Mouse (Mus musculus) forebrain, embryonic 16.5 days (tissue): ENCODE results near the gene Gm12355. TPM values are rescaled to one million over a fixed set of nuclear protein-coding genes. Genes with fewer than 3 reads are reported as not detected.
"Not testable (repeated sequence)": the region's sequence is repeated elsewhere in the genome, so short reads cannot be mapped to it uniquely, and the experiment has no call there.

ENCODE experiments used
- ATAC-seq: fragments of 200-750 bp; cut with Nextera tagmentation; 2 replicates; pipeline ENCODE4 v1.8.0; 2017; ENCODE audit warnings: mild to moderate bottlenecking, moderate library complexity
- H3K27ac ChIP-seq: fragments of 300-500 bp; sonication (generic); 2 replicates; pipeline ENCODE4 v1.5.1; 2014; ENCODE audit warnings: low read length, control low read depth
- H3K27me3 ChIP-seq: fragments of 300-500 bp; sonication (generic); replicated peaks from 2 replicates; pipeline ENCODE4 v1.6.1; 2014; ENCODE audit warnings: low read length; ENCODE audit not compliant: control insufficient read depth, insufficient read depth
- H3K36me3 ChIP-seq: fragments of 300-500 bp; sonication (generic); 2 replicates; pipeline ENCODE4 v1.6.1; 2014; ENCODE audit not compliant: control insufficient read depth, insufficient read depth
- H3K4me1 ChIP-seq: fragments of 300-500 bp; sonication (generic); replicated peaks from 2 replicates; pipeline ENCODE4 v1.6.1; 2014; ENCODE audit warnings: low read length; ENCODE audit not compliant: control insufficient read depth, insufficient read depth
- H3K4me2 ChIP-seq: fragments of 300-500 bp; sonication (generic); 2 replicates; pipeline ENCODE4 v1.6.1; 2014; ENCODE audit warnings: mild to moderate bottlenecking, low read length, control low read depth
- H3K4me3 ChIP-seq: fragments of 300-500 bp; sonication (generic); replicated peaks from 2 replicates; pipeline ENCODE4 v1.5.1; 2014; ENCODE audit warnings: mild to moderate bottlenecking, low read length, control low read depth
- H3K9ac ChIP-seq: fragments of 300-500 bp; sonication (generic); replicated peaks from 2 replicates; pipeline ENCODE4 v1.6.1; 2014; ENCODE audit warnings: low read depth, low read length, control low read depth
- H3K9me3 ChIP-seq: fragments of 300-500 bp; sonication (generic); 2 replicates; pipeline ENCODE4 v1.6.1; 2016; ENCODE audit warnings: low read length; ENCODE audit not compliant: control insufficient read depth
- WGBS: fragments of 180-500 bp; shearing (Covaris S2); extraction: QIAGEN DNeasy Blood & Tissue Kit; methylation state at CpG from one replicate; pipeline ENCODE4 v1.1.7; 2014; 5-methylcytosine and 5-hydroxymethylcytosine counted together
- polyA plus RNA-seq: library from polyadenylated mRNA; unstranded; fragments of >200 nt; fragmentation: Nextera tagmentation; extraction: Ambion mirVana; gene quantifications from 2 replicates; pipeline ENCODE4 v1.2.1, GENCODE M21; 2015

The Gm12355 gene
- polyA plus RNA-seq, 1 experiment from 2014 or later: 1.0 TPM

DNA sequence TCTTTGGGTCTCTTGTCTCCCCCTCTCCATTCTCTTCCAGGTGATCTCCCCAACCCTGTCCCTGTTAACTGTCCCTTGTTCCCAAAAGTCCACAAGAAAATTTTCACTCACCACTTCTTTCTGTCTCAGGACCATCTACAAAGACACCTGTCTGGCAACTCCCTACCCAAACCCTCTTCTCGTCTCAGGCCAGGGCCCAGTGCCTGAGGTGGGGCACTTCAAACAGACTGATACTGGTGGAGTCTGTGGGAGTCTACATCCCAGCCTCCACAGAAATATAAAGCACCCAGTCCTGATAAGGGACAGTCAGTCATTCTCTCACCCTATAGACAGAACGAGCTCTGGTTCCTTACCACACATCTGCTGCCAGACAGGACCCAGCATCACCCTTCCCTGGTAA lies 21.0 kb upstream of the Gm12355 start, which contains the start of gene Gsdma2:
TSS of gene Gsdma2 (plus strand) at position 301 of the 400 bp plus-strand sequence.
- H3K27ac ChIP-seq: no peak within 1 kb of the TSS
- H3K4me1 ChIP-seq: no peaks in the 10 kb centered on the region
- H3K36me3 ChIP-seq: no peaks in the 10 kb centered on the region
- no peaks in the 10 kb centered on the region for H3K27me3 ChIP-seq
- no peak for ATAC-seq
- H3K4me2 ChIP-seq: no peak within 1 kb of the TSS
- 66% methylated on average over 2 of the region's 2 CpGs for WGBS
- H3K4me3 ChIP-seq: no peak within 1 kb of the TSS
- H3K9me3 ChIP-seq: no peaks in the 10 kb centered on the region
- no peak within 1 kb of the TSS for H3K9ac ChIP-seq

DNA sequence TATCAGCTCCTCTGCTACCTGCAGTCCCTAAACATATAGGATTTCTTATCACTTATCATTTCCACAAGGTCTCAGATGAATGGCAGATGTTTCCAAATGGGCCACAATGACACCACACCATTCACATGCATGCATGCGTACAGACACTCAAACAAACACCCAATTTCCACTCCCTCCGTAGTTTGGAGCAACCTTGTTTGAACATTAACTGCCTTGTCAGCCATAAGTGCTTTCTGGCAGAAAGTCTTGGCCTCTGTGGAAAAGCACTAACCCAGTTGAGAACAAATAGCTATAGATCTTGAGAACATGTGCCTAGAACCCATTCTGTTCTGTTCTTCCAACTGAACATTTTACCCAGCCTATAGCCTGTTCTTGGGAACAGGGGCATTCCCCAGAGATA lies 20.5 kb upstream of the Gm12355 start:
- ATAC-seq: no peak
- Histone ChIP-seq H3K4me2 (no peak overlapping the region), H3K27me3 (no peaks in the 10 kb centered on the region), H3K4me3 (no peak overlapping the region), H3K36me3 (no peaks in the 10 kb centered on the region), H3K4me1 (no peaks in the 10 kb centered on the region), H3K27ac (no peak overlapping the region), H3K9me3 (no peaks in the 10 kb centered on the region), H3K9ac (no peak overlapping the region)
- 81% methylated on average over 2 of the region's 2 CpGs for WGBS

DNA sequence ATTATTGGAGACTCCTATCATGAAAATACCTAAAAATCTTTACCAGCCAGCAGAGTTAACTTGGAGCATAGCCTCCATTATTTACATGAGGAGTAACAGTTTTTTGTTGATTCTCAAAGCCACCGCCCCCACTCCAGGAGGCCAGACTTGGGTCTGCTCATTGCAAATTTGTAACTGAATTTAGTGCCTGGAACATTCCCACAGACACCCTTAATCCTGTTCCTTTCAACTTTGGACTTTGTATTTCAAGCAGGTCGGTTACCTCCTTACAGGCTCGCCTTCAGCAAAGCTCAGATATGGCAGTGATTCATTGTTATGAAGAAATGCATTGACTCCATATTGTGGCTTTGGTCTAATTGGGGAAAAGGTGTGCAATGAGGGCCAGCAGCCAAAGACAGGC lies 19.3 kb upstream of the Gm12355 start:
- Histone ChIP-seq H3K27ac (no peak overlapping the region), H3K36me3 (no peaks in the 10 kb centered on the region), H3K9ac (no peak overlapping the region), H3K4me3 (no peak overlapping the region), H3K4me1 (no peaks in the 10 kb centered on the region), H3K4me2 (no peak overlapping the region), H3K27me3 (no peaks in the 10 kb centered on the region), H3K9me3 (no peaks in the 10 kb centered on the region)
- WGBS: 75% methylated on average over 3 of the region's 3 CpGs
- ATAC-seq: no peak

DNA sequence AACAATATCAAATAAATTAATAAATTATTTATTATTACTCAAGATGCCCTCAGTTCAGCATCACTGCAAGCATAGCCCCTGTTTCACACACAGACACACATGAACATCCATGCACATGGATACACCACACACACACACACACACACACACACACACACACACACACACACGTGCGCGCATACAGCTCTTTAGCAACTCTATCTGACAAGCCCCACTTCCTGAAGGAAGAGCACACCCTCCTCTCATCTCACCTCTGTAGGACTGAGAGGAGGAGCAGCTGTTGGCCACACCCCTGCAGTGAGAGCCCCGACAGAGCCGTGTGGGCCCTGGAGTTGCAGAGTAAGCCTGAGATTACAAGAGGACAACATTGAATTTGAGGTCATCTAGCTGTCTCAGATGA lies 14.6 kb upstream of the Gm12355 start:
- ATAC-seq: no peak
- Histone ChIP-seq H3K9me3 (no peaks in the 10 kb centered on the region), H3K4me2 (no peak overlapping the region), H3K4me1 (no peaks in the 10 kb centered on the region), H3K27me3 (no peaks in the 10 kb centered on the region), H3K27ac (no peak overlapping the region), H3K9ac (no peak overlapping the region), H3K36me3 (no peaks in the 10 kb centered on the region), H3K4me3 (no peak overlapping the region)
- 71% methylated on average over 5 of the region's 5 CpGs for WGBS

DNA sequence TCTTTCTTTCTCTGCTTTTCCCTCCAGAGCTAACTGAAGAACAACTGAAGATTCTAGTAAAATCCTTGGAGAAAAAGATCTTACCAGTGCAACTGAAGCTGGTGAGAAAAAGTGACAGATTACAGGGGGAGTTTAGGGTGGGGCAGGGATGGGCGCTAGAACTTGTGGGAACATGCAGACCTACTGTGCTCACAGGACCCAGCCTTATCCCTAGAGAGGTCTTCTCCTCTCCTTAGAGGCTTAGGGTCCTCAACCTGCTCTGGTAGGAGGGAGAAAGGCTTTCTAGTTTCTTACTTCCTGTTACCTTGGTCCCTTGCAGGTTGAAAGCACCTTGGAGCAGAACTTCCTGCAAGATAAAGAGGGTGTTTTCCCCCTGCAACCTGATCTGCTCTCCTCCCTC lies 12.0 kb upstream of the Gm12355 start:
- H3K27ac ChIP-seq: no peak overlapping the region
- no peak for ATAC-seq
- no peak overlapping the region for H3K4me2 ChIP-seq
- no peaks in the 10 kb centered on the region for H3K9me3 ChIP-seq
- no peaks in the 10 kb centered on the region for H3K36me3 ChIP-seq
- no peak overlapping the region for H3K4me3 ChIP-seq
- no peaks in the 10 kb centered on the region for H3K4me1 ChIP-seq
- no peak overlapping the region for H3K9ac ChIP-seq
- H3K27me3 ChIP-seq: no peaks in the 10 kb centered on the region
- 77% methylated on average over 1 of the region's 1 CpGs for WGBS

DNA sequence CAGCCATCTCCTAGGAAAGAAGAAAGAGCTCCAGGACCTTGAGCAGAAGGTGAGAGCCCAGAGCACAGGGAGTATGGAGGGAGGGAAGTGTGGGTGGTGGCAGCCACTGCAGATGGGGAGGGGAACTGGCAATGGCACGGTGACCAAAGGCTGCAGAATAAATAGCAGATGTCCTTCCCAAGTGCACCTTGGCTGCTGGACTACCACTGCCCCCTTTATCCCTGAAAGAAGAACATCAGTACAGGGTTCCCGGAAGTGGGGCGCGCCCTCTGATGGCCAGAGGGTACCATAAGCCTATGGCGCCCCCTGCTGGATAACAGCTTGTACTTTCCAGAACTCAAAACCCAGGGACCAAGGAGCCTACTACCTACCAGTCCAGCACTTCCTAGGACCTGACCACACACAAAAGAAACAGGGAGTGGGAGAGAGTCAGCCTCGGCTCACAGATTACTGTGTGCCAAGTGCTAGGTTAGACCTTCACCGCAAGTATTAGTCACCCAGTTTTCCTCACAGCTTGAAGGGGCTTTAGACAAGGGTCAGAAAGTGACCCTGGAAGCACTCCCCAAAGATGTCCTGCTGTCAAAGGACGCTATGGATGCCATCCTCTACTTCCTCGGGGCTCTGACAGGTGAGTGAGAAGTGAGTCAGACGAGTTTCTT lies 10.0 kb upstream of the Gm12355 start:
- H3K36me3 ChIP-seq, ATAC-seq, H3K9me3 ChIP-seq, H3K4me2 ChIP-seq, H3K27me3 ChIP-seq, H3K9ac ChIP-seq, H3K4me1 ChIP-seq, H3K4me3 ChIP-seq, H3K27ac ChIP-seq: not testable (repeated sequence)
- 33% methylated on average over 10 of the region's 10 CpGs for WGBS

DNA sequence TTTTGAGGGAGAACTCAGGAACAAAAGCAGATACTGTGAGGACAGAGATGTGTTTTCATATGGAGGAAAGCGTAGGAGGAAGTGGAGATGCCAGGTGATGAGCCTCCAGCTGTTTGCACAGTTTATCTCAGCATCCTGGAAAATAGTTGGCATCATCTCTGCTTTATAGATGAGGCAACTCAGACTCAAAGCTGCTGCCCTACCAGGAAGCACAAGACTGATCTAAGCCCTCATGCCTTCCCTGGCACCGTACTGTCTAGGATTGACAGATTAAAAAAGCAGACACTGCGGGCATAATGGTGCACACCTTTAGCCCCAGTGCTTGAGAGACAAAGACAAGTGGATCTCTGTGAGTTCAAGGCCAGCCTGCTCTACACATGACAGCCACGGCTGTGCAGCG lies 5.2 kb upstream of the Gm12355 start:
- no peak overlapping the region for H3K9ac ChIP-seq
- no peak overlapping the region for H3K4me2 ChIP-seq
- 88% methylated on average over 5 of the region's 5 CpGs for WGBS
- no peaks in the 10 kb centered on the region for H3K4me1 ChIP-seq
- H3K36me3 ChIP-seq: no peaks in the 10 kb centered on the region
- no peaks in the 10 kb centered on the region for H3K9me3 ChIP-seq
- H3K27ac ChIP-seq: no peak overlapping the region
- H3K27me3 ChIP-seq: no peaks in the 10 kb centered on the region
- no peak overlapping the region for H3K4me3 ChIP-seq
- ATAC-seq: no peak

DNA sequence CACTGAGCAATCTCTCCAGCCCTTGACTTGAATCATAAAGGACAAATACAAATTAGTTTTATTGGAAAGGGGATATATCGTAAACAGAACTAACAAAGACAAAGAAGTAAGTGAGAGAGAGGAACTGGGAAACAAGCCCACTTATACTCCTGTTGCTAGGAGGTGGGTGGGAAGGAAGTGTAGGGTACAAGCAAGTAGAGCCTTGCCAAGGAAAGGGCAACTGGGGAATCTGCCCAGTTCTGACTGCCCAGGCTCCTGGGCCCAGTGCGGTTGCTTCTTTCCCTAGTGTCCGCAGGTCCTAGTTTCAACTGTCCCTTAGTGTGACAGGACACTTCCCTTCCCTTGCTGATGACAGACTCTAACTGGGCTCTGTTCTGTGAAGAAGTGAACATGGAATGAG lies 3.2 kb upstream of the Gm12355 start:
- no peak for ATAC-seq
- 91% methylated on average over 3 of the region's 3 CpGs for WGBS
- Histone ChIP-seq H3K4me2 (no peak overlapping the region), H3K27me3 (no peaks in the 10 kb centered on the region), H3K27ac (no peak overlapping the region), H3K9ac (no peak overlapping the region), H3K4me1 (no peaks in the 10 kb centered on the region), H3K36me3 (no peaks in the 10 kb centered on the region), H3K9me3 (no peaks in the 10 kb centered on the region), H3K4me3 (no peak overlapping the region)

DNA sequence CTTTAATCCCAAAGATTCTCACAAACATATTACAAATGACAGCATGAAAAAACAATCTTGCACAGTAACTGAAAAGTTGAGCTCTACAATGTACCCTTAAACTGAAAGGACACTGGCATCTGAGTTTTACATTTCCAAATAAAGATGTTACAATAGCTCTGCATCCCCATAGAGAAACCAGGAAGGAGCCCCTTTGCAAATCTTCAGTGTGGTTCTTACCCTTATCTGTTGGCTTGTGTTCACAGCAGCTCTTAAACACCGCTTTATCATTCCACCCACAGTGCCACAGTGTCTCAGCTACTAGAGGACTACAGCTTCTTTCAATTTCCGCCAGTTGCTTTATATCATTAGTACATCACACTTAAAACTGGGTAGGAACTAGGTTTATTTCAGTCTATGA lies 1.1 kb downstream of the Gm12355 start:
- H3K36me3 ChIP-seq, H3K9ac ChIP-seq: not testable (repeated sequence)

DNA sequence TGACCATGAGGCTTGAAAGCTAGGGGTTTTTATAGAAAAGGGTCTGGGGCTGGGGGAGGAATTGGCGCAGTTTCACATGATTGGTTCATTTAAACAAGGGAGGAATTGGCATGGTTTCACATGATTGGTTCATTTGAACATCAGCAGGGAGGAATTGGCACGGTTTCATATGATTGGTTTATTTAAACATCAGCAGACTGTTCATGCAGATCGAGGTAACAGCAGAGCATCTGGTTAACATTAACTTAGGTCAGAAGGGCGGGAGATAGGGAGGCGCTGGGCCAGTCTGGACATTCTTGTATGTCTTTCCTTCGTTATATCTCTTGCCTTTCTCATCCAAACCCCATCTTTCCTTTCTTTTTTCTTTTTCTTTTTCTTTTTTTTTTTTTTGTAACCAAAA lies 1.5 kb downstream of the Gm12355 start:
- H3K27me3 ChIP-seq, H3K27ac ChIP-seq, H3K4me2 ChIP-seq, H3K9me3 ChIP-seq, H3K9ac ChIP-seq, H3K36me3 ChIP-seq, ATAC-seq, H3K4me1 ChIP-seq, H3K4me3 ChIP-seq: not testable (repeated sequence)
- WGBS: 85% methylated on average over 6 of the region's 6 CpGs

More for the DNA sequence above, 1.1 kb downstream of the Gm12355 start:
- ATAC-seq, H3K4me2 ChIP-seq, H3K27ac ChIP-seq, H3K27me3 ChIP-seq, H3K4me1 ChIP-seq, H3K4me3 ChIP-seq, H3K9me3 ChIP-seq: not testable (repeated sequence)
- 95% methylated on average over 2 of the region's 2 CpGs for WGBS
